Mouse (Mus musculus) CH12.LX (cell line): Measurements from ENCODE around the gene Fbln1.

Source experiments
- BHLHE40 ChIP-seq: IDR thresholded peaks from 2 replicates; pipeline ENCODE4 v1.6.1; 2011; ENCODE audit warnings: mild to moderate bottlenecking, low read depth, low read length, improper control_type of control experiment
- CHD2 ChIP-seq: IDR thresholded peaks from 2 replicates; pipeline ENCODE4 v1.6.1; 2011; ENCODE audit warnings: low read length, improper control_type of control experiment
- CTCF ChIP-seq, 2 experiments: IDR thresholded peaks in 1 of 2; conservative IDR thresholded peaks in 1 of 2; 2 replicates each; pipeline ENCODE4 v1.5.1; 2011 to 2012; ENCODE audit warnings: low read depth in 2 of 2, low read length in 2 of 2, improper control_type of control experiment in 1 of 2, inconsistent platforms in 1 of 2, mild to moderate bottlenecking in 1 of 2, moderate library complexity in 1 of 2
- MAX ChIP-seq: IDR thresholded peaks from 2 replicates; pipeline ENCODE4 v1.6.1; 2011; ENCODE audit warnings: low read length, improper control_type of control experiment
- POLR2AphosphoS2 ChIP-seq: IDR thresholded peaks from 2 replicates; pipeline ENCODE4 v1.6.1; 2011; ENCODE audit warnings: low read depth, low read length, improper control_type of control experiment
- SIN3A ChIP-seq: IDR thresholded peaks from 2 replicates; pipeline ENCODE4 v1.6.1; 2012; ENCODE audit warnings: low read length, improper control_type of control experiment, inconsistent platforms
- UBTF ChIP-seq: IDR thresholded peaks from 2 replicates; pipeline ENCODE4 v1.6.1; 2012; ENCODE audit warnings: low read depth, mild to moderate bottlenecking, inconsistent platforms, low read length, improper control_type of control experiment, moderate library complexity
- ZKSCAN1 ChIP-seq: IDR thresholded peaks from 2 replicates; pipeline ENCODE4 v1.6.1; 2012; ENCODE audit warnings: low read depth, inconsistent platforms, low read length, improper control_type of control experiment, borderline replicate concordance

- TF ChIP-seq ZKSCAN1: no peak
- no peak for TF ChIP-seq CTCF (conservative IDR thresholded peaks at IDR 0.05 in 1 of 2, IDR thresholded peaks at IDR 0.05 in 1 of 2; ENCODE audit: low read depth in 2 of 2, low read length in 2 of 2)
- no peak for TF ChIP-seq POLR2AphosphoS2
- no peak for TF ChIP-seq SIN3A
- TF ChIP-seq BHLHE40: no peak
- TF ChIP-seq UBTF: no peak
- no peak for TF ChIP-seq MAX
- no peak for TF ChIP-seq CHD2
These were observed 42.8 kb upstream of the Fbln1 start for GRCm38 (mm10) chr15:85162693-85163663.
